Mouse (Mus musculus): ENCODE measurements around the gene 4921517D22Rik. TPM values are rescaled to one million over a fixed set of nuclear protein-coding genes. Genes with fewer than 3 reads are reported as not detected.

The 4921517D22Rik gene
- total RNA-seq, 2 experiments from 2014 or later, result not detected

DNA sequence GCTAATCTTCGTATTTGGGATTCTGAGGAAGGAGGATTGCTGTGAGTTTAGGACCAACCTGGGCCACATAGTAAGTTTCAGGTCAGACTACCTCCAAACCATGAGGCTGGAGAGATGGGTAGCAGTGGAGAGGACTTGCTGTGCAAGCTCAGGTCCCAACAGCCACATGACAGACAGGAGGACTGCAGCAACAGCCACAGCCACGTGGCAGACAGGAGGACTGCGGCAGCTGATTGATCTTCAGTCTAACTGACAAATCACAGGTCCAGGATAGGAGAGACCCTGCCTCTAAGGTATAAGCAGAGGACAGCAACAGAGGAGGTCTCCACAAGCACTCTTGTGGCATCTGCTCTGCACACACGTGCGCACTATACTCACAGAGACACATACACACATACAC, 36.1 kb downstream of the 4921517D22Rik start:
- DNase-seq, result no peak

DNA sequence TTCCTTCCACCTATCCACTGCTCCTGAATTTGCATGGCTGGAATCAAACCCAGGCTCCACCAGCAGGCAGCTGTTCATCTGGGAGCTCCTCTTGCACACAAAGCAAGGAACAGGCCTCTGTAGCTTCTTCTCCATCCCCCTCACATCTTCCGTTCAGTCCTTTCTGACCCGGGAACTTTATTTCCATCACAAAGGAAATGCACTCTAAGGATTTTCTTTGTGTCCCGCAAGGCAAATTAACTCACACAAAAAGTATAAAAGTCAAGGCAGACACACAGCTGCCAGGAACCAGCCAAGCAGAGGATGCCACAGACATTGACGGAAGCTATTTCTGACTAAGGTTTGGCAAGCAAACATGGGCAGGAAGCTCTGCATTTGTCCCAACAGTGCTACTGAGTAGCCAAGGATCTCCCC, 36.9 kb downstream of the 4921517D22Rik start:
- DNase-seq, result peak in 1 of 2 experiments; percentile 47

DNA sequence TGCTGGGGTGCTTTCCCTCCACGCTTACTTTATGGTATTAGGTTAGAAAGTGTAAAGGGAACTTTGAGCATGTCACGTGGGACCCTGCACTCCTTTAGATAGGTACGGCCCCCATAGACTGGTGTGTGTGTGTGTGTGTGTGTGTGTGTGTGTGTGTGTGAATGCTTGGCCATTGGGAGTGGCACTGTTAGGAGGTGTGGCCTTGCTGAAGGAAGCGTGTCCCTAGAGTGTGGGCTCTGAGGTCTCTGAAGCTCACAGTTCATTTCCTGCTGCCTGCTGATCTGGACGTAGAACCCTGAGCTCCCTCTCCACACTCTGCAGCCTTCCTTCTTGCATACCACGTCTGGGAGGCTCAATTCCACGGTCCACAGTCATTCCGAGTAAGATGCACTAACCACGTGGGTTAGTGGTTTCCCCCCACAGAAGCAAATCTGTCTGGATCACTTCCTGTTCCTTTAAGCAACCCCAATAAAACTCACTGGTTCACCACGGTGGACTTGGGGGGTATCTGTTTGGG, 37.5 kb downstream of the 4921517D22Rik start:
- DNase-seq, result peak in 1 of 2 experiments; percentile 31

DNA sequence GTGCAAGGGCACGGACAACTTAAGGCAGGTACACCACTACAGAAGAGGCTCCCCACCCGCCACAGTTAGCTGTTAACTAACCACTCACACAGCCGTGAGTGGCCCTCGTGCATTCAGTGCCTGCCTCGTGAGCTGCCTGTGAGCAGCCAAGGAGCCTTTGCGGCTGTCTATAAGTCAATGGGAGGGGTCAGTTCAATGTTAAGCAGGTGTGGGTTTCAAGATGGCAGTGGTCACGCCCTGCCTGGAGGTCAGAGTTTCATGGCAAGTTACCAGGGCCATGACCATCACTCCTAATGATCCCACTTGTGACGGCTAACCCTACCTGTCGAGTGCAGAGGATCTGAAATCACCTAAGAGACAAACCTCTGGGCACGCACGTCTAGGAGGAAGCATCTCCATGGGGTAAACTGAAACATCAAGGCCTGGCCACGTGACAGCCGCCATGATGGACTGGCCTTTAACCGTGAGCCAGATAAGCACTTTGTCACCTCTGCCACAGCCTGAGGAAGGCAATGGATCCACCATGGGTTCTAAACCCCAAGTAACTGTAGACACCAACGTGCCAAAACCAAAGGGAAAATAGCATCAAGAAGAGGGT, 38.1 kb downstream of the 4921517D22Rik start:
- DNase-seq, result no peak

DNA sequence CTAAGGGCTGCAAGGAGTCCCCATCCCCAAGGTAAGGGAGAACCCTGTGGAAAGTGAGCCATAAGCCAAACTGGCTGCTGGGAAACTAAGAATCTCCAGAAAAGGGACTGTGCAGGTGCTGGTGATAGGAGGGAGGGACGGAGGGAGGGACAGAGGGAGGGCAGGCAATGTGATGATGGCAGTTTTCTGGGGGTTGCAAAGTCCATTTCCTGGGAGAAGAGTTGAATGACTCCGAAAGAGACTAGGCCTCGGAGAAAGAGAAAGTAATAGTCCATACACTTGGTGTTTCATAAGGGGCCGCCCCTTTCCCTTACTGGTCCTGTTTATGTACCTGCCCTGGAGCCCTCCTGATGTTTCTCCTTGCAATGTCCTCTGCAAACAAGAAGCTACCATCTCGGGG, 39.4 kb downstream of the 4921517D22Rik start:
- no peak for DNase-seq

DNA sequence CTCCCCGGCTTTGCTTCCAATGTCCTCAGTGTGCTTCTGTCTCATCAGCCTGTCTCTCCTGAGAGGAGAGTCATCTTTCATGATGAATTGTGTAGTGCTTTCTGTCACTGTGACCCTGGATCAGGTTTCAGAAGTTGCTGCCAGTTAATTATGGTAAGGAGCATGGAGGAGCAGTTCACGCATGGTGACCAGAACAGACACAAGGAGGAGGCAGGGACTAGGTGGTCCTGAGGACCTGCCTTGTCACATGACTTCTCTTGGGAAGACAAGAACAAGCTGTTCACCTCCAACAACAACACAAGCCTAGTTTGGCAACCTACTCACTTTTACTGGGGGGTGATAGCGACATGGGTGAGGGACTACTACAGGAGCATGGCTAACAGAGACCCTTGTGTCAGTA, 40.8 kb downstream of the 4921517D22Rik start:
- DNase-seq, result no peak

DNA sequence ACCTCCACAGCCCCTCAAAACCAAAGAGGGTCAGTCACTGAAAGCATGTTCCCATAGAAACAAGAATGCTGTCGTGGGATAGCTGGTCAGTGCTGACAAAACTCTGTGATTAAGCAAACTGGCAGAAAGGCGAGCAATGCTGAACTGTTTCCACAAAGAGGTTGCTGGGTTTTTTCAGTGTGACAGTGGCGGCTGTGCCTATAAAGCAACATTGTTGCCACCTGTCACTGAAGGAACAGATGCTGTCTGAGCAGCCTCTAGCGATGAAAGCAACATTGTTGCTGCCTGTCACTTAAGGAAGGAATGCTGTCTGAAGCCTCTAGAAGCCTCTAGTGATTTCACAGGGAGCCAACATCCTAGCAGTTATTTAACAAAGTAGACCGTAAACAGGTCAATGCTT, 41.3 kb downstream of the 4921517D22Rik start:
- DNase-seq, result no peak

DNA sequence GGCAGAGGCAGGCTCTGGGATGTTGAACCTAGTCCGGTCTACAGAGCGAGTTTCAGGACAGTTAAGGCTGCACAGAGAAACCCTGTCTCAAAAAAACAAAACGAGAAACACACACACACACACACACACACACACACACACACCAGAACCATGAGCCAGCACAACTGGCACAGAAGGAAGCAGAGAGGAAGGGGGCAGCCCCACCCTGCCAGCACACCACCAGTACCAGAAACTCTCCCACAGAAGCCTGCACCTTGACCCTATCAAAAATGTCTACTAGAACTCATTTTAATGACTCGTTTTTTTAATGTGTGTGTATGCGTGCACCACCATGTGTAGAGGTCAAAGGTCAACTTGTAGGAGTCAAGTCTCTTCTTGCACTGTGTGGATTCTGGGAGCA, 44.1 kb downstream of the 4921517D22Rik start:
- DNase-seq, result no peak

DNA sequence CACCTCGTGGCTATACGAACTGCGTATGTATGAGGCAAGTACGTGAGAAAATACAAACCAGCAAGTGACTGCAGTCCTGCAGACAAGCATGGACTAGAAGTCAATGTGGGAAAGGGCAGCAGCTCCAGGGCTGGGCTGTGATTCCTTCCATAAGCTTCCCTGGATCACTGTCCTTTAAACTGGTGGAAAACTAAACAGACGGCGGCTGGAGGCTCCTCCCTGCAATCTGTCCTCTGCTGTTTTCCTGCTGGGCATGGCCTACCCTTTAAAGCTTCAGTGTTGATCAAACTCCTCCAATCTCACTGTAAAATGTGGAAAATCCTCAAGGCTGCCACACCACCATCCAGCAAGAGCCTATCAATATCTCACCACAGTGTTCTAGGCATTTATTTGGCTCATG, 45.3 kb downstream of the 4921517D22Rik start:
- no peak for DNase-seq

DNA sequence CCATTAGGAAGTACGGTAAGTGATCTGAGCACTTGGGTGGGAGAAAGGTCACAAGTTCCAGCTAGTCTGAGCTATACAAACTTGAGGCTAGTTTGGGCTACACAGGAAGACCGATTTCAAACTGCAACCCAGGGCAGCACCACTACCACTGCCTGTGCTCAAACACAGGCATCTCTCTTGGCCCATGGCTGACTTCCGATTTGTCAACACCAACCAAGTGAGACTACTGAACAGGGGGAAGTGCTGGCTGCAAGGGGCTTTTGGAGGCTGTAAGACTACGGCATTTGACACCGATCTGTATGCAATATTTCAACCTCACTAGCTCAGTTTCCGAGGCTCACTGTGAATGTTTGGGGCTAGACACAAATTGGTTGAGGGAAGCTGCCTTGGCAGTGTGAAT, 46.4 kb downstream of the 4921517D22Rik start:
- DNase-seq, result no peak

DNA sequence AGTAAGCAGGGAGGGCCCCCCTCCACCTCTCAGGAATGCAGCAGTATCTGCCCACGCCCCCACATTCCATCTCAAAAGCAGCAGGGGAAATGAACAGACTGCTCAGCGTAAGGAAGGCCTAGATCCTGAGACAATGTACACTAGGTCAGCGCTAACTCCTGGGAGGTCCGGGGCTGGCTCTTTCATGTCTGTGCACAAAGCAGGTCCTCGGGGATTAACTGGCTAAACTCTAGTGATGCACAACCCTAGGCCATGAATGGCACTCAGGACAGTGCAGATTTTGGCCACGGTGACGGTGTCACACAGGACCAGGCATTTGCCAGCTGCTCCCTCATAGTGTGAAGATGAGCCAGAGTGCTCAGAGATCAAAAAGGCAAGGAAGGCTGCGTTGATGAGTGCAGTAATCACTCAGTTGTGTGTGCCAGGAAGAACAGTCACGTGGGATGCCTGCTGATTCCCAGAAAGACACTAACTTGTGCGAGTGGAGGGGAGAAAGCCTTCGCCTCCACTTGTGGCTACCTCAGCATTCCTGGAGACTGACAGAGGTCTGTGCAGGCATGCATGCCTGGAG, 47.1 kb downstream of the 4921517D22Rik start:
- no peak for DNase-seq

DNA sequence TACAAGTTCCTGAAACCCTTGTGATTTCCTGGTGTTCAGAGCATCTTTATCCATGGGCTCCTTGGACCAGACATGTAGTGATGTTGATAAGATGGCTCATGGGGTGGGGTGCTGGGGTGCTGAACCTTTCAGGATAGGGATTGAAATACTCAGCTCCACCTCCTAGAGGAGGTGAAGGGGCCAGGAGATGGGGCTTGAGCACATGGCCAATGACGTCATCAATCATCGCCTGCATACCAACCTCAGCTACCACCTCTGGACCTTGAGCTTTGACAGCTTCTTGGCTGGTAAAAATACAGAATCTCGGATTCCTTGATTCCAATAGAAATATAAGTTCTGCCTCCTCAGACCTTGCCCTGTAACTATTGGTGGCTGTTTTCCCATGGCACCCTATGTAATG, 48.4 kb downstream of the 4921517D22Rik start:
- DNase-seq, result no peak

DNA sequence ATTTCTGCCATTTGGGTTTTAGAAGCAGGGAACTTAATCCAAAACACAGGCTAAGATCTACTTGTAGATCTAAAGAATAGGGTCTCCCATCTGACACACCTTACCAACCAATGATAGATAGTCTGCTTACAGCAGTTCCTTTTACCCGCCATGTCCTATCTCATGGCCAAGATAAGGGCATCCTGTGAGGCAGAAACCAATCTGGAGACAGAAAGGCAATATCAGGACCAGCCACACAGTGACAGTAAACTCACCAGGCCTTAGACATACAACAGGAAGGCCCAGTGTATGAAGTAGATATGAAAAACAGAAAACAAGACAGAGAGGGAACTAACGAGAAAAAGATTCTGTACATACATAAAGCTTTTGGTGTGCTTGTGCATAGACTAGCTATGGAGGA, 51.1 kb downstream of the 4921517D22Rik start:
- DNase-seq, result no peak

DNA sequence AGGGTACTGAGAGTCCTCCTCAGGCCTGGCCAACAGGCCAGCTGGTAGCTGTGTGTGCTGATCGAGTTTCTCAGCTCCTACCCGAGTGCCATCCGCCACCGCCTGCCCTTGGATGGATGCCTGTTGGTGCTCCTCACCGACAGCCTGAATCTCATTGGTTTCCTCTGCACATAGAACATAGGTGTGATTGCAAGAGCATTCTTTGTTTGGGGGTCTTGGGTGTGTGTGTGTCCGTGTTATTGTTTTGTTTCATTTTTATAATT, 53.8 kb downstream of the 4921517D22Rik start:
- DNase-seq, result no peak

DNA sequence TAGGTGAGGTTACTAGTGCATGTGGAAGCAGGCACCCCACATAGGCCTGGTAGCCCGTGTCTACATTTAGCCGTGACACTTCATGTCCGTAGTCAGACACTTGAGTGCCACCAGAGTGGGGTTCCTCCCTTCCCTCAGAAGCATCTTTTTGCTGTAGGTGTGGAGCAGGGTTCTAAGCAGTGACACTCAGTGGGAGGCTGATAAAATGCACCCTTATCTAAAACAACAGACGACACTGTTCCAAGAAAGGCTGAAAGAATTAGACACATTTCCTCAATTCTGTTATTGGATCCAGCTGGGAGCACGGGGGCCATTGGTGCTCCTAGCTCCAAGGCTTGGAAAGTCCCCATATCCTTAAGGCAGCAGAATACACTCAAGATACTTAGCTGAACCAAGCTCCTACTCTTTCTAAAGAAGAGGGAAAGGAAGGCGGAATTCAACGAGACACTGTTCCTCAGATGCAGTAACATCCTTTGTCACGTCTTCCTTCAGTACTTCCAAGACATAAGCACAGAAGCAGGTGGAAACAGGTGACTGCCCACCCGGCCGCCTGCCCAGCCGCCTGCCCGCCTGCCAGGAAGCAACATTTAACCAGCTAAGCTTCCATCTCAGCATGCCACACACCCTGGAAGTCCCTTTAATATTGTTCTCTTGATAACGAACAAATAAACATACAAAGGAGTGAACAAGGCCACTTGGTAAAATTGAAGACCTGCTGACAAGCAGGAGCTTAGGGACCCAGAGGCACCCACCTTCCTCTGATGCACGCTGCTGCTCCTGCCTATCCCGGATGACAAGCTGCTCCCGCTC, 54.3 kb downstream of the 4921517D22Rik start:
- no peak for DNase-seq

DNA sequence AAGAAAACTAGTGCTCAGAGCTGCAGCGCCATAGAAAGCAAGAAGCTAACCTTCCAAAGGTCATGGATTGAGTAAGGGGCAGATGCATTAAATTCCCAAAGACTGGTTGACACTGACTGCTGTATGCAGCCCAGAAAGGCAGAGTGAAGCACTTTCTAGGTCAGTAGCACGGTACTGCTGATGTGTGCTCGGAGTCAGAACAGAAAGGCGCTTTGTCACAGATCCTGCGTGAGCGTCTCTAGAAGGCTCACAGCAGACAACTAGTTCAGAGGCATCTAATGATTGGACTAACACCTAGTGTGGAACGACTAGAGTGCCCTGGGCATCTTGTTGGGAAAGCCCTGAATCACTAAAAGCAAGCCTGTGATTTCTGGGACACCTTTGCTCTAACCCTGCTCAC, 56.1 kb downstream of the 4921517D22Rik start:
- DNase-seq, result no peak

Other genes starting within 250 kb of the 4921517D22Rik start
- 100 to 1,000 TPM; 129 to 156 TPM for gene Agtpbp1, start 108.9 kb downstream of the 4921517D22Rik start, total RNA-seq (2021)
- 10 to 100 TPM; 91.4 to 92.6 TPM for gene Naa35, start 108.8 kb downstream of the 4921517D22Rik start, total RNA-seq (2021)
- 10 to 100 TPM; 14.6 to 19.4 TPM for gene Golm1, start 18.3 kb downstream of the 4921517D22Rik start, total RNA-seq (2021)
- gene Spata31d1a, start 16.2 kb upstream of the 4921517D22Rik start, total RNA-seq (2021), result not detected
- under 1 TPM in 1 of 2 experiments, not detected in 1; 0.05 TPM for gene Spata31d1b, start 18.2 kb upstream of the 4921517D22Rik start, total RNA-seq (2021)
- gene Spata31d1d, start 37.6 kb upstream of the 4921517D22Rik start, total RNA-seq (2021), result not detected
- not detected for gene 1700014D04Rik, start 52.6 kb upstream of the 4921517D22Rik start, total RNA-seq (2021)
- 100 to 1,000 TPM; 235 to 252 TPM for gene Isca1, start 75.7 kb upstream of the 4921517D22Rik start, total RNA-seq (2021)
- gene Gm49354, start 88.1 kb upstream of the 4921517D22Rik start, total RNA-seq (2021), result not detected
- 10 to 100 TPM; 40.3 to 41.1 TPM for gene Tut7, start 129.0 kb upstream of the 4921517D22Rik start, total RNA-seq (2021)